Mouse (Mus musculus) cerebellum, adult 11-12 months (tissue): ENCODE data around the gene Sik2.

ENCODE experiments used
- DNase-seq: peaks from one replicate; pipeline ENCODE4 v3.0.0; 2022

Gene Sik2

GRCm38 (mm10) chr9:50981499-50982190 is 27.2 kb downstream of the Sik2 start:
- no peak for DNase-seq

DNA sequence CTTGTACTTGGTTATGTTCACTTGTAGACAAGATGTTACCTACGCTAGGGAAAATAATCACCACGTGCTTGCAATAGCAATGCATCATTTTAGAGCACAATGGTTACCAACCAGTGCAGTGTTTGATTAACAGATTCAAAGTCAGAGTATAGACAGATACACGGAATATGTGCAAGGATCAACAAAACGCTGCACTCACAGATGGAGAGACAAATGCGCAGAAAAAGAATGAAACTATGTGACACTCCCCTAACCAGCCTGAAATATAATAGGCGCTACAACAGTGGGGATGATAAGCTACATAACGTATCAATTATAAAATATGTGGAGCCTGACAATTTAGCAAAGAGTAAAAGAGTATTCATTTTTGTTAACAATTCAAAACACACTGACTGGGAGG is 34.2 kb downstream of the Sik2 start:
- DNase-seq: no peak

DNA sequence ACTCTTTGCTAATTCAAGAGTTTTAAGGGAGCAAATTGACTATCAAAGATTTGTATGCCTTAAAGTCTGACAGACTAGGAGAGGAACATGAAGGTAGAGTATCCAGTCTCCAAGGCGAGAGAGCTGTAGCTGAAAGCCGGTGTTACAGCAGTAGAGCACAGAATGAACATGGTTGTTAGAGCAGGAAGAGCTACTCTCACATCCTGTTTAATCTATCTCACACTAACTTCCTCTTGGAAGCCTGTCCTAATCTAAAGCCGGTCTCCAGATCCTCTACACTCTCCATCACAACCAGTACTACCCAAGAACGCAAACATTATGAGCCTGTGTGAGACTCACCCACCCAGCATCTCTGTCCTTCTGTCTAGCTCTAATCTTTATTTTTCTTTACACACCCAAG is 38.5 kb downstream of the Sik2 start:
- no peak for DNase-seq

DNA sequence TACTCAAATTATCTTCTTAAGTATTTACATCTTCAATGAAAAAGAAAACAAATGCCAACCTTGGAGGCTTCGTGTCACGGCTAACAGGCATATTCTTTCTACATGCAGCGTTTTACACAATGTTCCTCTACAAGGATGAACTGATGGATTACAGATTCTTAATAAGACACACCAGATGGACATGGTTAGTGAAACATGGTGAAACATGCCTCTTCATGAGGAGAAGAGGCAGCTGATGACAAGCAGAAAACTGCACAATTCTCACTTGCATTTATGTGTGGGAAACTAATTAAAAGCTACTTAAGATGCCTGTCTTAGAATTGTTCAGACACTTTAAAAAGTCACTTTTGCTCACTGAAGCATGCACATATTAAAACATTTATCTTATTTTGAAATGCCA is 39.6 kb downstream of the Sik2 start:
- no peak for DNase-seq

DNA sequence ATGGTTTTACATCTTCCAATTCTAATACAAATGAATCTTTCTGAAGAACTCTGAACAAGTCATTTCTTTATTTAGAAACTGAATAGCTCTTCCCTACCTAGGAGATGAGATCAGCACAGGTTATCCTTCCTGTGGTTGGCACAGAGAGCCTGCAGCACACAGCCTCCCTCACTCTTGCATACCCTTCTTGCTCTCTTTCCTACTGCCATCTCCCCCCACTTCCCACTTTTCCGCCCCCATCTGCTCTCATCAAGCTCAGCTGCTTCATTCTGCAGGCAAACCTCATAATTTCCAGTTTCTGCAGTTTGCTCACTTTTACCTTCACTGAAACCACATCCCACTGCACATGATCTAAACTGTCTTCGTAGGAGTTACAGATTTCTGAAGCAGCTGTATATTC is 42.6 kb downstream of the Sik2 start:
- DNase-seq: no peak

- no peak for DNase-seq
Measured at GRCm38 (mm10) chr9:50965392-50965791, 43.5 kb downstream of the Sik2 start.

DNA sequence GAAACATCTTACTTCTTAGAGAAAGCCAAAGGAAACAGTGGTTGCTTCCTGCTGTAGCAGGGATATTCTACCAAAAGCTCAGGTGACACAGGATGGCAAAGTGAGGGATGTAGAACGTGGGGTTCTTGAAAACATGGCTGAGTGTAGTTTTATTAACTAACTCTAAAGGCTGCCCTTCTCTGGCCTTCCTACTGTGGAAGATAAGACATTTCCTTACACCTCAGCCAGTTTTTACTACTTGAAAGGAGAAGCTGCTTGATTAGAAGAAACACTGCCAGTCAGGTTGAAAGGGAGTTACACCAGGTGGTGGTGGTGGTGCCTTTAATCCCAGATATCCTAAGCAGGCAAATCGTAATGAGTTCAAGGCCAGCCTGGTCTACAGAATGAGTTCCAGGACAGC is 44.0 kb downstream of the Sik2 start:
- DNase-seq: no peak

DNA sequence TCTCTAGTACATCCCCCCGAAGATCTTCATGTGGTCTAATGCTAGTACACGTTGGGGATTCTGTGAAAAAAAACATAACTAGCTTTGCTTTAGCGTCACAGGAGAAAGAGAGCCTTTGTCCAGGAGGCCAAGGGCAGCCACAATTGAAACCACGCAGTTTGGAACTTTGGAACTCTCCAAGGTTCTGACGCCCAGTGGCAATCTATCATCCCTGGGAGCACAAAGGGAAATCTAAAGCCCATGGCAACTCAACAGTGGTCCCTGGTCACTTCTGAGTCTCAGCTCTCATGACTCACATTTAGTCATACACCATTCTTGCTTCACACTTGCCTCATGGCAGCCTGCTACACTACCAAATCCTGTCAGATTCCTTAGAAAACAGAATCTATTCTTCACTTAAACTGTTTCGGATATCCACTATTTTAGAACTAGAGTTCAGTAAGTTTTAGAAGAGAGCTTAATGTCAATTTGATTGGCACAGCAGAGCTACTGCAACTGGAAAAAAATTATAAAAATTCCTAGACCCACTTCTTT is 50.9 kb downstream of the Sik2 start:
- no peak for DNase-seq

DNA sequence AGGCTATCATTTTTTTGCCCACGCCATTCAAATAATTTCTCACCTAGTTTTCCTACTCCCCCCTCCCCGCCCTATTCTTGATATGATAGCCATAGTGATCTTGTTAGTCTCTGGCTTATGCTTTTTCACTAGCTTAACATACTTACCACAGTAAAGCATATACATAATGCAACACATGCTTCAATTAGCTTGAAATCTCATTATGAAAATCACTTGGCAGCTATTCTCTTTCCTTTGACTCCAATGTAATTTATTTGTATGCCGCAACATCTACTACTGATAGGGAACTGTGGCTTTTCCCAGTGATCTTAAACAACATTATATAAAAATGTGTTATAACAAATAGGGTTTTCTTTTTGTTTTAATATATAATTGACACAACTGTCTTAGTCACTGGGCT is 53.7 kb downstream of the Sik2 start:
- no peak for DNase-seq

- DNase-seq: no peak
Measured at GRCm38 (mm10) chr9:50948097-50948823, 60.6 kb downstream of the Sik2 start.

GRCm38 (mm10) chr9:50946338-50946737 is 62.5 kb downstream of the Sik2 start:
- no peak for DNase-seq

GRCm38 (mm10) chr9:50944826-50945225 is 64.0 kb downstream of the Sik2 start:
- no peak for DNase-seq

DNA sequence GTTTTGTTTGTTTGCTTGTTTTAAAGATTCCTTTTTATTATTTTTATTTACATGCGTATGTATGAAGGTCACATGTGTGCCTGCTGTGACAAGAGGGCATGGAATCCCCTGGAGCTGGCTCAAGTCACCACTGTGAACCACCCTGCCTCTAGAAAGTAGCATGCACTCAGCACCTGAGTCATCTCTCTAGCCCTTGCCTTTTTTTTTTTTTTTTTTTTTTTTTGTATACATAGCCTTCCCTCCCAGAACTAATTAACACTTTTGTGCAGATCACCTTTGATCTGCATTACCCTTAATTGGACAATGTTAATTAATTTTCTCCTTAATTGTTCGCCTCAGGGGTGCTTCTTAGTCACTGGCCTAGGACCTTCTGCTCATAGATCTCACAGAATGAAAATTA is 66.2 kb downstream of the Sik2 start:
- no peak for DNase-seq

- DNase-seq: no peak
Measured at GRCm38 (mm10) chr9:50941804-50942401, 67.0 kb downstream of the Sik2 start.

DNA sequence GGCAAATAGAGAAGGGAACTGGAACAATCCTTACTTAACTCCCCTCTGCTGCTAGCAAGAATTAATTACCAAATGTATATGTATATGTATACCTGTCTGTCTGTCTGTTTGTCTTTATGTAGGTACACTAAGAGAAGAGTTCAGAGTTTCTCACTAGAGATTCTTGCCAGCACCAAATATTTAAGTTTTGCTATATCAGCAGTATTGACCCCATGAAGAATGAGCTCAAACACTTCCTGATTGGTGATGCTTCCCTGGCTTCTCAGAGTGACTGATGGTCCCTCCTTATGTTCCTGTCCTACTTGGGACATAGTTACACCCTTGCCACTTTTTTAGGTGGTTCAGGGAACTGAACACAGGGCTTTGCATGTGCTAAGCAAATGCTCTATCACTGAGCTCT is 78.9 kb downstream of the Sik2 start:
- DNase-seq: no peak

DNA sequence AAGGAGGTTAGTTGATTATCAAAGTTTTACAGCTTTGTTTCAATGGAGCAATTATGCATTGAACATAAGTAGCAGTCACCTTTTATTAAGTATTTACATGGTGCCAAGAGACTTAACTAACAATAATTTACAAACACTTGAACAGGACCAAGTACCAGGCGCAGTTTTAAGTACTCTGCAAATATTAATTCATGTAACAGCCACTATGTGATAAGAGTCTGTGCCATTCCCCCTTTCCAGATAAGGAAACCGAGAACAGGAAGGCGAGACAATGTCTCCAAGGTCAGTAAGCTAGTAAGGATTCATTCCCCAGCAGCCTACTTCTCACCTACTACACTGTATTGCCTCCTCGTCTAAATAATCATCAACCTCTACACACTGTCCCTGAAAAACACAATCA is 83.1 kb downstream of the Sik2 start:
- no peak for DNase-seq

GRCm38 (mm10) chr9:50924454-50924853 is 84.4 kb downstream of the Sik2 start:
- no peak for DNase-seq

DNA sequence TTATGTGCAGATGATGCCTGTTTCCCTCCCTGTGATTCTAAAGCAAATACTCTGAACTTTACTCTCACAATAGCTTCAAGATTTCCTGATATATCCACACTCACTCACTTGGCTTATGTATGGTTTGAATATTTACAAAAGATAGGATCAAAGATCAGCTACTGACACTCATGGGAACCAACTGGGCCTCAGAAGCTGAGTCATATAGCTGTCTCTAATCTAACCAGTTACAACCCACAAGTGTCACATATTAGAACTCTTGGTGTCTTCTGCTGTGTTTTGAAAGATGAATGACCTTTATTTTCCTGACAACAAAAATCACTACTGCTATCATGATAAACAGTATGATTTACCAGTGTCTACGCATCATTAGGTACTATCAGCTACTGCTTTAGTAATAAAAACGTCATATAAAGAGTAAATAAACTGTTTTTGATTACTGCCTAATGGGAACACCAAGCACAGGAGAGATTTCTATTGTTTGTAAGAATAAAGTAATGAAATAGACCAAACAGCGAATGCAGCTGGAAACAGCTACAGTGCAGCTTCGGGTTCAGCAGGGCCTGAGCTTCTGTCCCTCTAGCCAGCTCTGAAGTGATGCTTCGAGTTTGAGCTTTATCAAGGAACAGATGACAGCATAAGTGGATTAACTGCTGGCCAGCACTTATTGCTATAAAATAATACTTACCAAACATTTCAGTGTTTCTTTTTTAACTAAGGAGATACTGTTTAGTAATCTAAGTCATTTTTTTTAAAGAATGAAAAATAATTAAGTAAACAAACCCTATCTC is 86.3 kb downstream of the Sik2 start:
- no peak for DNase-seq

- no peak for DNase-seq
Measured at GRCm38 (mm10) chr9:50920933-50921895, 87.7 kb downstream of the Sik2 start.

DNA sequence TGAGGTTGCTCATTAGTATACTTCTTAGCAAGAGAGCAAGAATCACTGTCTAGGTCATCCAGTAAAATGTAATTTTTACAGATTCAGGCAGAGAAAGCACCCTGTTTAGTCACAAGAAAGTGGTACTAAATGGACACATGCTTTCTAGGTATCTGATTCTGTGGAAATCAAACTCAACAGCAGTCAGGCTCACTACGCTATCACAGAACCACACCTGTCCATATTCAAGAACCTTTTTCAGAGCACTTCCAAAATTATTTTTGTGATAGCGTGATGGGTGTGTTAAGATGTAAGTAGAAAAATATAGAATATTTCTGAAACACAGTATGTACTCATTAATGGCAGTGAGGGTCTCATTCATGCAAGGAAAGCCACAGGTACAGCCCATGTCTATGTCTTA is 89.3 kb downstream of the Sik2 start:
- DNase-seq: no peak

- no peak for DNase-seq
Measured at GRCm38 (mm10) chr9:50918131-50918530, 90.7 kb downstream of the Sik2 start.
